In the genomic region with DNA sequence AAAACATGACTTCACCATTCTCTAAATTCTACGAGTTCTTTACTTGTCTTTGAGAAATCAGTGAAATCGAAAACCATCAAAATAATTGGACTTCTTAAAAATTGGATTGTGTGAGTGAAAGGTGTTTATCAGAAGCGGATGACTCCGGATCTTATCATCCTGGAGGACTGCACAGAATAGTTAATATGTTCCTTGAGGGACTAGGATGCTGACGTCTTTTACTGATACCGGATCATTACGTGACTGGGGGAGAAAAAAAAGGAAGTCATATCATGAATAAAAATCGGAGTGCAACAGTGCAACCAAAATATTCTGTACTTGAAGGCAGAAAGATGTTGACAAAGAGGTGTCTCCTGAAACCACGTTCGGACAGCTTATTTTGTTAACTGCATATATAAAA, we compare ENCODE assay signal across 15 mouse cellular contexts. TPM values are rescaled to one million over a fixed set of nuclear protein-coding genes. Genes with fewer than 3 reads are reported as not detected.
DNase-seq lines count a peak whose midpoint lies in the region; ATAC-seq and TF ChIP-seq lines count a peak whose summit lies in the region.
"Had no signal": no experiment of that assay in that cellular context is flagged by ENCODE, and none has a peak within 500 bp of the region (broad histone marks: within the 10 kb centered on the region; RNA-seq: fewer than 3 reads in every experiment).

A gene (plus strand): TSS at position 301 of the 400 bp plus-strand sequence.

- H3K4me1 ChIP-seq in forebrain, embryonic 15.5 days = peaks cover 48% of the 10 kb centered on the region
- peaks cover 52% of the 10 kb centered on the region for H3K4me1 ChIP-seq in neural tube, embryonic 13.5 days (replicated peaks)
- no peaks in the 10 kb centered on the region for H3K4me1 ChIP-seq in kidney, adult 2 months (ENCODE audit: control insufficient read depth, insufficient read depth, low read length)
- H3K4me1 ChIP-seq: liver, embryonic 12.5 days had no signal

- no peak for TF ChIP-seq POLR2A in kidney, adult 2 months (IDR thresholded peaks at IDR 0.05; ENCODE audit: low read depth, low read length)

- no peak for DNase-seq in left cerebral cortex, adult 18-20 months (ENCODE audit: low spot score in 2 of 2)
- no peak for DNase-seq in left cerebral cortex, adult 11 months (ENCODE audit: low spot score)
- DNase-seq in left cerebral cortex, postnatal 25 days (ENCODE audit: low spot score in 2 of 2) = no peak
- no peak for DNase-seq in urinary bladder, postnatal 10 days (ENCODE audit: low spot score)
- no peak for DNase-seq in kidney, adult 2 months
- DNase-seq in yolk sac, embryonic 10.5 days (ENCODE audit: low spot score) = no peak
- DNase-seq: cerebellum, adult 9-10 months; heart, adult 2 months had no signal

- H3K9ac ChIP-seq in forebrain, embryonic 15.5 days (replicated peaks) = peak within 1 kb of the TSS; percentile 36
- peak within 1 kb of the TSS; percentile 77 for H3K9ac ChIP-seq in neural tube, embryonic 13.5 days
- H3K9ac ChIP-seq: liver, embryonic 12.5 days; stomach, embryonic 15.5 days had no signal

- peak within 1 kb of the TSS; percentile 65 for H3K4me2 ChIP-seq in forebrain, embryonic 15.5 days (replicated peaks)
- peak within 1 kb of the TSS; percentile 64 for H3K4me2 ChIP-seq in neural tube, embryonic 13.5 days
- H3K4me2 ChIP-seq: liver, embryonic 12.5 days; stomach, embryonic 15.5 days had no signal

- no peak for TF ChIP-seq CTCF in kidney, adult 2 months (conservative IDR thresholded peaks at IDR 0.05; ENCODE audit: insufficient read depth, insufficient read length, low read depth, low read length)

- no peaks in the 10 kb centered on the region for H3K36me3 ChIP-seq in forebrain, embryonic 15.5 days
- H3K36me3 ChIP-seq in neural tube, embryonic 13.5 days = no peaks in the 10 kb centered on the region
- H3K36me3 ChIP-seq in kidney, adult 2 months (ENCODE audit: control insufficient read depth, insufficient read depth, low read length) = no peaks in the 10 kb centered on the region
- H3K36me3 ChIP-seq: liver, embryonic 12.5 days; stomach, embryonic 15.5 days had no signal

- peaks cover 39% of the 10 kb centered on the region for H3K27me3 ChIP-seq in forebrain, embryonic 15.5 days
- H3K27me3 ChIP-seq in neural tube, embryonic 13.5 days = peaks cover 75% of the 10 kb centered on the region
- peaks cover 8% of the 10 kb centered on the region for H3K27me3 ChIP-seq in kidney, adult 2 months (replicated peaks; ENCODE audit: control insufficient read depth, insufficient read depth, low read length)

- H3K4me3 ChIP-seq in forebrain, embryonic 15.5 days = peak within 1 kb of the TSS; percentile 43
- H3K4me3 ChIP-seq in neural tube, embryonic 13.5 days = peak within 1 kb of the TSS; percentile 50
- no peak within 1 kb of the TSS for H3K4me3 ChIP-seq in kidney, adult 2 months (ENCODE audit: insufficient read depth, low read depth, low read length)
- H3K4me3 ChIP-seq: heart, adult 2 months; liver, embryonic 12.5 days; stomach, embryonic 15.5 days had no signal

- H3K27ac ChIP-seq in forebrain, embryonic 15.5 days (replicated peaks) = no peak within 1 kb of the TSS
- H3K27ac ChIP-seq in neural tube, embryonic 13.5 days (replicated peaks) = peak within 1 kb of the TSS; percentile 91
- no peak within 1 kb of the TSS for H3K27ac ChIP-seq in kidney, adult 2 months (ENCODE audit: insufficient read depth, low read depth, low read length)
- H3K27ac ChIP-seq: heart, adult 2 months; liver, embryonic 12.5 days; stomach, embryonic 15.5 days had no signal

- H3K9me3 ChIP-seq in forebrain, embryonic 15.5 days = no peaks in the 10 kb centered on the region
- no peaks in the 10 kb centered on the region for H3K9me3 ChIP-seq in neural tube, embryonic 13.5 days
- H3K9me3 ChIP-seq: liver, embryonic 12.5 days; stomach, embryonic 15.5 days had no signal

- WGBS in forebrain, embryonic 15.5 days = 21% methylated on average over 10 of the region's 10 CpGs
- WGBS in neural tube, embryonic 13.5 days = 26% methylated on average over 10 of the region's 10 CpGs
- WGBS in kidney, adult 2 months = 29% methylated on average over 10 of the region's 10 CpGs

- ATAC-seq in forebrain, embryonic 15.5 days (replicated peaks) = no peak
- no peak for ATAC-seq in neural tube, embryonic 13.5 days (ENCODE audit: low read depth)
- ATAC-seq: liver, embryonic 12.5 days had no signal

- intact Hi-C loops in left cerebral cortex, postnatal 25 days (cut with DNase I) = loop anchor here (5.0 to 10.0 kb wide), 3 partner anchors 334 to 1354 kb away; no protein-coding TSS in a partner anchor

RNA-seq across cellular contexts. Expression of the gene that starts here (rescaled TPM):
- 10 to 100 TPM; 37.4 to 39.7 TPM for total RNA-seq in left cerebral cortex, adult 18-20 months (2021)
- 6.6 and 7.1 TPM in 2 replicates for polyA plus RNA-seq in forebrain, embryonic 15.5 days (2015; fragmentation: Nextera tagmentation; extraction: Ambion mirVana)
- total RNA-seq in left cerebral cortex, postnatal 25 days (2021) = 10 to 100 TPM; 38.7 to 43.8 TPM
- 26.7 and 32.0 TPM in 2 replicates for polyA plus RNA-seq in neural tube, embryonic 13.5 days (2015; fragmentation: Nextera tagmentation; extraction: Ambion mirVana)
- not detected in 2 replicates for polyA plus RNA-seq in kidney, adult 2 months (2012; rRNA removed)
- total RNA-seq: heart, adult 2 months; hematopoietic stem cell, adult 5-6 weeks; megakaryocyte, adult 5-6 weeks had no signal
- polyA plus RNA-seq: heart, adult 2 months; liver, embryonic 12.5 days; urinary bladder, adult 2 months had no signal
